Mouse (Mus musculus) urinary bladder, postnatal 14 days (tissue): Measurements from ENCODE around the gene Slc9a1.

ENCODE experiments used
- DNase-seq: peaks from one replicate; pipeline ENCODE4 v3.0.0; 2021; ENCODE audit warnings: low spot score

Gene Slc9a1

GRCm38 (mm10) chr4:133374011-133374410 is 4.5 kb downstream of the Slc9a1 start:
- DNase-seq = no peak

- DNase-seq = no peak
These were observed 6.5 kb downstream of the Slc9a1 start for GRCm38 (mm10) chr4:133375812-133376577.

- peak; percentile 77 for DNase-seq
These were observed 8.9 kb downstream of the Slc9a1 start for GRCm38 (mm10) chr4:133378236-133379045.

DNA sequence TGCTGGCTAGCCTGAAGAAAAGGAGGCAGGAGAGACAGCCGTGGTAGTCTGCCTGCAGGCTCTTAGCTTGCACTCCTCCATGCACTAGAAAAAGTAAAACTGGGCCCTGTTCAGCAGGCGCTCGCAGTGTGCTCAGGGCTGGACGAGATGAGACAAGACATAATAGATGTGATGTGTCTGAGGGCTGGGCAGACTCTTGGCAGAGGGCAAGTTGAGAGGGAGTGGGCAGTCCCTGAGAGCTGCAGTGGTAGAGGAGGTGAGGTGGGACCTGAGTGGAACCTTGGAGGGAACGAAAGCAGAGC is 9.5 kb downstream of the Slc9a1 start:
- DNase-seq = no peak

- DNase-seq = no peak
These were observed 10.4 kb downstream of the Slc9a1 start for GRCm38 (mm10) chr4:133379861-133380260.

DNA sequence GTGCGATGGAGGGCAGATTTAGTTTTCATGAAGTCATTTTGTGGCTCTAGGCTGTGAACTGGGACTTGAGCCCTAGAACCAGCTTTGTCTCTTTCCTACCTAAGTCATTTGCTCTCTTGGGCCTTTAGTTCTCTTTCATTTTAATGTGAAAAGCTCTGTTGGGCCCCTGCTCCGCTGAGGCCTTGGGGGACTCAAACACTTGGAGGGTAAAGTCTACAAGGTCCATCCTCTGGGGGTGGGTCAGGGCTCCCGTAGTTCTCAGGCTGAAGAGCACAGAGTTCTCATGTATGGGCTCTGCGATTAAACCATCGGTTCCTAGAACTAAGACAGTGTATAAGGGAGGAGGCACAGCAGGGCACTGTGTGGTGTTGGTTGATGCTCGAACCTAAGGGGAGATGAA is 11.0 kb downstream of the Slc9a1 start:
- DNase-seq = no peak

GRCm38 (mm10) chr4:133381141-133381540 is 11.6 kb downstream of the Slc9a1 start:
- no peak for DNase-seq

GRCm38 (mm10) chr4:133386061-133386797 is 16.7 kb downstream of the Slc9a1 start:
- DNase-seq = no peak

GRCm38 (mm10) chr4:133387053-133387452 is 17.5 kb downstream of the Slc9a1 start:
- no peak for DNase-seq

DNA sequence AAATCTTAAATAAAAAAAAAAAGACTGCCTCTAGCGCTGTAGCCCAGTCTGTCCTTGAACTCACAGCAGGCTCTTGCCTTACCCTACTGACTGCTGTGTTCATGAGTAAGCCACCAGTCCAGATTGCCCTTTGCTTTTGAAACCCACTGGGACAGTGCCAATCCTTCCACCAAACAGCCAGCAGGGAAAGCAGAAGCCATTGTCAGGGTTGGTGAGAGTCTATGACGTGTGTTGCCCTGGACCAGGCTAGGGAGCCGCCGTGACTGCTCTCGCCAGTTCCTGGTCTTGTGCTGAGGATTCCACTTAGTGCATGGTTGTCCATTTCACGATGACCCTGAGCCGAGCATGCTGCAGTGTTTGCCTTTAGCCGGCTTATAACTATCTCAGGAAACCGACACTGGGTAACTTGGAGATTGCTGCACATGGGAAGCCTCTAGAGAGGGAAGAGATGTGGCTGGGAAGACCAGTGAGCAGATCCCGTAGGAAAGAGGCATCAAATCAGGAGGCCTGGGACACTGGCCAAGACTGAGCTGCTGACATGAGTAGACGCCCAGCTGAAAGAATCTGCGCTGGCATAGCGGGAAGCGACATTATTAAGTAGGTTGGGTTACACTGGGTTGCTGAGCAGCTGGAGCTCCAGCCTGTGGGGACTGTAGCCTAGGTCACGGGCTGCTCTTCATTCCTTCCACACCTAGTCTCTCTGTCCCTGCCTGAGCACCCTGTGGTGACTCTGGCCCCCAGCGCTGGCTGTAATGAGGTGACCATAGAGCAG is 19.5 kb downstream of the Slc9a1 start:
- no peak for DNase-seq

GRCm38 (mm10) chr4:133390042-133390441 is 20.5 kb downstream of the Slc9a1 start:
- no peak for DNase-seq

GRCm38 (mm10) chr4:133390585-133390984 is 21.1 kb downstream of the Slc9a1 start:
- no peak for DNase-seq

DNA sequence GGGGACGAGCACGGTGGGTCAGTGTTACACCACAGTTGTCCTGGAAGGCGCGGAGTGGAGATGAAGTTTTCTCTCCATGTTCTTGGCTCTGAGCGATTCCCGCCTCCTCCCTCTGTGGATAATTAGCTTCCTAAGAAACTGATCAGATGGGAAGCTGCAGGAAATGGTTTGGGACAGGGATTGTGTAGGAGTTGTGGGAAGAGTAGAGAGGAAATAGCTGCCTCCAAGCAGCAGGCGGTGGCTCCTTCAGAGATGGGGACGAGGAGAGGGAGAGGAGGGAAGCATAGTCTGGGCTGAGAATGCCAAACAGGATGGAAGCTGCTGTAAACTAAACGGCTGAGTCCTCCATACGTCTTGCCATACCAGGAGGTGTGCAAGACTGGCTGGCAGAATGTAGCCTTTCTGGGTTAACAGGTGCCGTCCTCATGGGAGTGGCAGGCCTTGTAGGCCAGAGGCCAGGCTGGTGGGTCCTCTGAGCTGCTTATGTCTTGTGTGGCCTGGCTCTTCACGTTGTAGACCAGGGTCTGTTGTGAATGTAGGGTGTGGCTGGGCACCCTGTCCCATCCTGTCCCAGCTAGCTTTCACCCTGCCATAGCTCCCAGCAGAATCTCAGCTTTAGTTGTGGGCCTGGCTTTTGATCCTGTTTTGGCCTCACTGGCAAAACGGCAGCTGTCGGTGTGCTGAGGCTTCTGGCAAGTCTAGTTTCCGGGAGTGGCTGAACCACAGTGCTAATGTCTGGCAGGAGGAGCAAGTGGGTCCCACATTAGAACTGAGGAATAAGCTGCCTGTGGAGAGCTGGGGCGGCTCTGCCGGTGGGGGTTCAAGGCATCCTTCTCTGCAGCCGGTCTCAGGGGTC is 21.9 kb downstream of the Slc9a1 start:
- peak; percentile 56 for DNase-seq

- DNase-seq = peak; percentile 40
These were observed 25.6 kb downstream of the Slc9a1 start for GRCm38 (mm10) chr4:133394981-133395573.

- DNase-seq = no peak
These were observed 26.6 kb downstream of the Slc9a1 start for GRCm38 (mm10) chr4:133396079-133396478.

DNA sequence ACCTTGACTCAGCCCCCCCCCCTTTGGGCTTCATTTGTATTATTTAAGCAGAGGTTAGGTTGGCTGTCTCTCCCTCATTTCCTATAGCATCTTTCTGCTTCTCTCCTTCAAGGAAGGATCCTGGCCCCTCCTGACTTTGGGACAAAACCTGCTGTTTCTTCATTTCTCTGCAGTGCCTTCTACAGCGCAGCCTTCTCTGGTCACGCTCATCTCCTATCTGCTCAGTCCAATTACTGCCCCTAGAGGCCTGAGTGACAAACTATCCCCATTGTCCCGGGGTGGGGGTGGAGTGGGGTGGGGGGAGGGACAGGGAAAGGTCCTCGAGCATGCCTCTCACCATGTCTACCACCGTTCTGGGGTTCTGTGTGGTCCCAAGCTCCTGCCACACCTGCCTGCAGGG is 27.8 kb downstream of the Slc9a1 start:
- no peak for DNase-seq

DNA sequence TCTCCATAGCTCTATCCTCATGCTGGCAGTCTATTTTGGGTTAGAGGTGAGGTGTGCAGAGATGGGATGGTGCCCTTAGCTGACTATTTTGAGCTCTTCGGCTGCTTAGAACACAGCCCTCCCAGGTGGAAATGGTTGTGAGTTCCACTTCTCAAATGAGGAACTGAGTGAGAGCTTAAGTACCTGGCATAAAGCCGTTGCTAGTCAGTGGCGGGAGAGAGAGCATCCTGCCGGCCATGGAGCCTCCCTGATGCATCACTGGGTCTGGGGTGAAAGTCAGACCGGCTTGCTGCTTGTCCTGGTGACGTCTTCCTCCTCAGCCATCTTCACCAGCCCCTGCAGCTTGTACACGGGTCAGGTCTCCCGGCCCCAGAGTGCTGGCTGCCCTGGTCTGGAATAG is 28.5 kb downstream of the Slc9a1 start:
- no peak for DNase-seq

GRCm38 (mm10) chr4:133398619-133399018 is 29.1 kb downstream of the Slc9a1 start:
- no peak for DNase-seq

DNA sequence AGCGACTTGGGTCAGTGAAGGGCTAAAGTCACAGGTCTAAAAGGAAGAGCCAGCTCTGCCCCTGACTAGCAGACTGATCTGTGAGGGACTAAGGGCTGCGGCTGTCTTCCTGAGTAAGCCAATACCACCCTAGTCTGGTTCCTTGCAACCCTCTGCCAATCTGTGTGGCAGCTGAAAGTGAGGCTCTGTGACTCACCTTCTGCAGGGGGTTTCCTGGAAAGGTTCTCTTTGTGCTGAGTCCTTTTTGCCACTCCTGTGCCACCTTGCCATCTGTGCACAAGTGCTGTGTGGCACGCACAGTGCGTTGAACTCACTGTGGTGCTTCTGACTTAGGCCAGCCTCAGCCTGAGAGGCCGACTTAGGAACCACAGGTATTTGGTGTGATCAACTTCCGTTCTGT is 30.0 kb downstream of the Slc9a1 start:
- DNase-seq = no peak

- no peak for DNase-seq
These were observed 30.6 kb downstream of the Slc9a1 start for GRCm38 (mm10) chr4:133400098-133400497.

DNA sequence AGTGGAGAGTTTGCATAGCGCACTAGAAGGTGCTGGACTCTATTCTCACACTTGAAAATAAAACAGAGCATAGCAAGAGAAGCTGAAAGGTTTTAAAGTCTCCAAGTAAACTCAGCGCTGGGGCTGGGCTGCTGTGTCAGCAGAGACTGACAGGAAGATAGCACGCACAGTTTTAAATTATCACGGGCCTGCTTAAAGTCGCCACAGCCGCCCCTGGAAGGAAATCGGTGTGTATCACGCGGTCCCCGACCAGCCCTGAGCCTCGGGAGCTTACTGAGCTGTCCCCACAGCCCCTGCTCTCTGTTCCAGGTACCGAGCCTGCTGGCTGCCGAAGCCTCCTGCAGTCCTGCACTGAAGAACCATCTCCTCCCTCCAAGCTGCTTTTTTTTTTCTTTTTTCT is 32.5 kb downstream of the Slc9a1 start:
- no peak for DNase-seq
